Mouse (Mus musculus) limb, embryonic 14.5 days (tissue): ENCODE measurements around the gene Lefty2. TPM values are rescaled to one million over a fixed set of nuclear protein-coding genes. Genes with fewer than 3 reads are reported as not detected.

Source experiments
- ATAC-seq: fragments of 200-750 bp; cut with Nextera tagmentation; 2 replicates; pipeline ENCODE4 v1.8.0; 2017; ENCODE audit warnings: low read depth, moderate number of reproducible peaks, moderate TSS enrichment; ENCODE audit not compliant: low FRiP score
- DNase-seq: peaks from one replicate; pipeline ENCODE4 v3.0.0-alpha.2; 2015; ENCODE audit warnings: low spot score
- H3K27ac ChIP-seq: fragments of 300-500 bp; sonication (generic); replicated peaks from 2 replicates; pipeline ENCODE4 v1.5.1; 2014; ENCODE audit warnings: low read depth, mild to moderate bottlenecking, low read length, moderate library complexity, mixed read lengths
- H3K27me3 ChIP-seq: fragments of 300-500 bp; sonication (generic); 2 replicates; pipeline ENCODE4 v1.6.1; 2014; ENCODE audit warnings: low read length, mixed read lengths; ENCODE audit not compliant: control insufficient read depth, insufficient read depth
- H3K36me3 ChIP-seq: fragments of 300-500 bp; sonication (generic); 2 replicates; pipeline ENCODE4 v1.6.1; 2014; ENCODE audit warnings: mild to moderate bottlenecking, low read length, moderate library complexity, mixed read lengths; ENCODE audit not compliant: control insufficient read depth, insufficient read depth
- H3K4me1 ChIP-seq: fragments of 300-500 bp; sonication (generic); 2 replicates; pipeline ENCODE4 v1.6.1; 2014; ENCODE audit warnings: antibody characterized with exemption, low read length, mixed read lengths; ENCODE audit not compliant: control insufficient read depth, insufficient read depth
- H3K4me2 ChIP-seq: fragments of 300-500 bp; sonication (generic); replicated peaks from 2 replicates; pipeline ENCODE4 v1.6.1; 2014; ENCODE audit warnings: low read depth, mild to moderate bottlenecking, low read length, moderate library complexity; ENCODE audit not compliant: severe bottlenecking
- H3K4me3 ChIP-seq: fragments of 300-500 bp; sonication (generic); replicated peaks from 2 replicates; pipeline ENCODE4 v1.5.1; 2014; ENCODE audit warnings: low read length
- H3K9ac ChIP-seq: fragments of 300-500 bp; sonication (generic); 2 replicates; pipeline ENCODE4 v1.6.1; 2014; ENCODE audit warnings: mild to moderate bottlenecking, low read depth, low read length, moderate library complexity; ENCODE audit not compliant: severe bottlenecking
- H3K9me3 ChIP-seq: fragments of 300-500 bp; sonication (generic); 2 replicates; pipeline ENCODE4 v1.6.1; 2016; ENCODE audit warnings: low read length; ENCODE audit not compliant: control insufficient read depth
- POLR2A ChIP-seq: fragments of 200-500 bp; IDR thresholded peaks from 2 replicates; pipeline ENCODE4 v1.8.0; 2012; ENCODE audit warnings: inconsistent platforms, mild to moderate bottlenecking, moderate library complexity, borderline replicate concordance; ENCODE audit not compliant: insufficient read depth, insufficient read length; ENCODE audit errors: extremely low read depth
- WGBS: fragments of 180-500 bp; shearing (Covaris S2); extraction: QIAGEN DNeasy Blood & Tissue Kit; methylation state at CpG from one replicate; pipeline ENCODE4 v1.1.7; 2014; 5-methylcytosine and 5-hydroxymethylcytosine counted together
- polyA plus RNA-seq, 2 experiments: library from polyadenylated mRNA; depleted of rRNA in 1 of 2; stranded (reverse) in 1 of 2; unstranded in 1 of 2; fragments of >200 nt; fragmentation: Nextera tagmentation in 1 of 2; extraction: Ambion mirVana in 1 of 2; gene quantifications; 2 replicates each; pipeline versions ENCODE4 v1.2.1 to v1.2.3; 2012 to 2014

Lefty2 gene
- polyA plus RNA-seq, 2 experiments: 0.11 to 0.17 TPM

DNA sequence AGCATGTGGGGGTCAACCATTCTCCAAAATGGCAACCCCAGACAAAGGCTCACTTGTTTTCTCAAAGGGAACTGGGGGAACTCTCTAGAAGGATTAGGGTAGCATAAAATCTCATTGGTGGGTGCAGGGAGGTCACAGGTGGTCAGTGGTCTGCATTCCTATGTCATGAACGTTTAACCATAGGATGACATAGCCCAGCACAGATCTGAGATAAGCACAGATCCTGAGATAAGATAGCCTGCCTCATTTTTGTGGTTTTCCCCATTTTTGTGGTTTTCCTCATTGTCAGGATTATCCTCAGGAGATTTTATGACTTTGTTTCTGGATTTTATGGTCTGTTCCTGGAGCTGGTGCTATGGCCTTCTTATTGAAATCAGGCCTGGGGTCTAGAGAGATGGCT is 24.1 kb downstream of the Lefty2 start:
- WGBS: 32% methylated on average over 1 of the region's 1 CpGs
- no peaks in the 10 kb centered on the region for H3K36me3 ChIP-seq
- peaks cover 17% of the 10 kb centered on the region for H3K4me1 ChIP-seq
- H3K4me3 ChIP-seq: no peak overlapping the region
- no peaks in the 10 kb centered on the region for H3K27me3 ChIP-seq
- no peak overlapping the region for H3K9ac ChIP-seq
- no peaks in the 10 kb centered on the region for H3K9me3 ChIP-seq
- H3K4me2 ChIP-seq: no peak overlapping the region
- DNase-seq (no peak), ATAC-seq (no peak)
- TF ChIP-seq POLR2A: no peak
- H3K27ac ChIP-seq: no peak overlapping the region

DNA sequence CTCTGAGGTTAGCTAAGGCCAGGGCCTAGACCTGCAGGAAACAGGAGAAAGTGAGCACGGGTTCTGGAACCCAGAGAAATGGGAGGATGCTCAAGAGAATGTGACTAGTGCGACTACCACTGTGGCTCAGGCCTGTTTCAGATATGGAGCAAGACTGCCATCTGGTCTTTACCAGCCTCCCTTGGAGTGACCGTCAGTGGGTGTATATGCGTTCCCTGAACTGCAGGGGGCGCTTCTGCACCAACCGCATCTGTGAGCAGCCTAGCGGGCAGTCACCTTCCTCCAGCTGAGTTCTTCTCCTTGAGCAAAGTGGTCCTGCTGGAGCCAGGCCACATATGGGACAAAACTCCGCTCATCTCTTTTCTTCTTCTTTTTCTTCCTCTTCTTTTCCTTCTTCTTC is 26.8 kb downstream of the Lefty2 start:
- ATAC-seq (no peak), DNase-seq (no peak)
- Histone ChIP-seq H3K4me2 (no peak overlapping the region), H3K4me1 (no peaks in the 10 kb centered on the region), H3K9ac (no peak overlapping the region), H3K27me3 (no peaks in the 10 kb centered on the region), H3K27ac (no peak overlapping the region), H3K4me3 (no peak overlapping the region), H3K36me3 (no peaks in the 10 kb centered on the region), H3K9me3 (no peaks in the 10 kb centered on the region)
- no peak for TF ChIP-seq POLR2A
- 39% methylated on average over 8 of the region's 8 CpGs for WGBS

DNA sequence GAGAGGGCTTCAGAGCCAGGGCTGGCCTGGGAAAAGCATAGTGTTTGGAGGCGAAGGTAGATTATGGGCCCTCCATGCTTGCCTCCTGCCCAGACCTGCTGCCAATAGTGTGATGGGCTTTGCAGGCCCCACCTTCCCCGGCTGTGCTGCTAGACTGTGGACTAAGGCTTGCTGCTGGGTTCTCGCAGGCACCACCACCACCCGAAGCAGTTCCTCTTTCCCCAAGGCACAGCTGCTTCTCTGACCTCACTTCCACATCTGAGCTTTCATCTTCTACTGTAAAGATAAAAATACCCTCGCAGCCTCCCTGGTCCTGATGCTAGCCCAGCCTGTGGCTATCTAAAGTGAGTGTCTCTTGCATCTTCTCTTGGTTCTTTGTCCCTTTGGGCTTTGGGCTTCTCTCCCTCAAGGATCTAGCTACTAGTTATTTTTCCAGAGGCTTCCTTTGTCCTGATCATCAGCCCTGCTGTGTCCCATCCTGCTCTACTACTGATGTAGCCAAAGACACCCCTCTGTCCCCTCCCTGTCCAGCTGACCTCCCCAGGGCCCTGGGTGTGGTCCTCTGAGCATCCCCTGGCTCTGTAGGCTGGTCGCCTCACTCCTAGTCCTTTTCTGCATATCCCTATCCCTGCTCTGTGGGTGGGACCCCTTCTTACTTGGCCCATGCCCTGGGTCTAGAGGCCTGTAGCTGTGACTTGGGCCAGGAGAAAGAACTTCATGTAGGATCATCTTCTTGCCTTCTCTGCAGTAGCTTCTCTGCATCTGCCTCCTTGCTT is 29.6 kb downstream of the Lefty2 start:
- DNase-seq (no peak), ATAC-seq (no peak)
- Histone ChIP-seq H3K27me3 (no peaks in the 10 kb centered on the region), H3K4me1 (no peaks in the 10 kb centered on the region), H3K27ac (no peak overlapping the region), H3K36me3 (no peaks in the 10 kb centered on the region), H3K4me2 (no peak overlapping the region), H3K9ac (no peak overlapping the region), H3K4me3 (no peak overlapping the region), H3K9me3 (no peaks in the 10 kb centered on the region)
- TF ChIP-seq POLR2A: no peak
- 51% methylated on average over 6 of the region's 6 CpGs for WGBS

DNA sequence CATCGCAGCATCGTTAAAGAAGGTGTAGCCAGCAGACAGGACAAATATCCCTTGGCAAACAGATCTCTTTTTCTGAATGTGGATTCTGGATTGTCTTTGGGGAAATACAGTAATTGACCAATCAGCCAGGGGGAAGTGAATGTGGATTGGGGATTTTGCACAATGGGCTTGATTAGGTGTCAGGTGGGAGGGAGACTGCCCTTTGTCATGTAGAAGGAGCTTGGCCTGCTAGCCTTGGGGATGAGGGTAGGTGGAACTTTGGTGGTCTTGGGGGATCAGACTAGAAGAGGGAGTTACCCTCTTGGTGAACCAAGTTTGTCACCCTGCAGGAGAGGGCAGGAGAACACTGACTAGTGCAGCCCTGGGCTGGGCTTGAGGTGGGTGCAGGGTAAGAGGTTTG is 31.8 kb downstream of the Lefty2 start:
- H3K36me3 ChIP-seq: no peaks in the 10 kb centered on the region
- WGBS: 40% methylated on average over 2 of the region's 2 CpGs
- H3K4me2 ChIP-seq: no peak overlapping the region
- ATAC-seq: no peak
- DNase-seq: no peak
- H3K27me3 ChIP-seq: no peaks in the 10 kb centered on the region
- no peak for TF ChIP-seq POLR2A
- H3K4me3 ChIP-seq: no peak overlapping the region
- no peaks in the 10 kb centered on the region for H3K9me3 ChIP-seq
- H3K27ac ChIP-seq: no peak overlapping the region
- no peak overlapping the region for H3K9ac ChIP-seq
- H3K4me1 ChIP-seq: no peaks in the 10 kb centered on the region

DNA sequence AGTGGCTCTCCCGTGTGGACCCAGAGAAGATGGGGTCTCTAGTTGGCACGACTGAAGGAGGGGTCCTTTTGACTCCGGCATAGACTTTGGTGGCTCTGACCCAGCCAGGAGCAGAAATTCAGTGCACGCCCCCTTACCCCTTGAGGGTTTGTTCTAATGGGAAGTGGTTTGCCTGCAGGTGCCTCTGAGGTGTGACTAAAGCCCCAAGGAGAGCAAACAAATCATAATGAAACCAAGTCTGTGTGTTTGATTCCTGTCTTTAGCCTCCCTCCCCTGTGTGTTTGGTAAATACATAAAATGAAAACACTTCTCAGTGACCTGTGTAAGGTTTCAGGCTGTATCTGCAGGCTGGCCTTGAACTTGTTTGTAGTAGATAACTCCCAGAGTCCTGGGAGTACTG is 33.4 kb downstream of the Lefty2 start:
- Histone ChIP-seq H3K4me2 (no peak overlapping the region), H3K9me3 (no peaks in the 10 kb centered on the region), H3K4me3 (no peak overlapping the region), H3K9ac (no peak overlapping the region), H3K27me3 (no peaks in the 10 kb centered on the region), H3K4me1 (no peaks in the 10 kb centered on the region), H3K27ac (no peak overlapping the region), H3K36me3 (no peaks in the 10 kb centered on the region)
- no peak for TF ChIP-seq POLR2A
- WGBS: 71% methylated on average over 4 of the region's 4 CpGs
- no peak for ATAC-seq
- DNase-seq: no peak

DNA sequence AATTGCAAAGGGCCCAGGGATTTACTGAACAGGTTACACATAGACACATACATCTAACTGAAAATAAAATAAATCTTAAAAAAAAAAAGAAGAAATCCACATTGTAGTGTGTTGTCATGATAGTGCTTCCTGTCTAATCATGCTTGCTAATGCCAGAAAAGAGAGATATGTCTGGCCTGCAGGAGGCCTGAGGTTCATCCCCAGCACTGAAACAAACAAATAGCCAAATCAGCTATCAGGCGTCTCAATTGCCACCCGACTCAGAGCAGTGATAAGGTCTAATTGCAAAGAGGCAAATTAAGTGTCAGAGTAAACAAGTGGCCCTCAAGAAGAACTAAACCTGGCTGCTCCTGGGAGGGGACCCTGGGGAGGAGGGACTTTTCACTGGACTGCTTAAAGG is 36.7 kb downstream of the Lefty2 start:
- 37% methylated on average over 2 of the region's 2 CpGs for WGBS
- ATAC-seq: no peak

More for the DNA sequence above, 36.7 kb downstream of the Lefty2 start:
- Histone ChIP-seq H3K4me2 (no peak overlapping the region), H3K4me1 (no peaks in the 10 kb centered on the region), H3K9ac (no peak overlapping the region), H3K9me3 (no peaks in the 10 kb centered on the region), H3K27ac (no peak overlapping the region), H3K27me3 (peaks cover 12% of the 10 kb centered on the region), H3K36me3 (no peaks in the 10 kb centered on the region), H3K4me3 (no peak overlapping the region)
- DNase-seq: no peak
- TF ChIP-seq POLR2A: no peak
